Mouse (Mus musculus) ovary, postnatal 10 days (tissue): Measurements from ENCODE around the gene Mup17.
"Not testable (repeated sequence)": the region's sequence is repeated elsewhere in the genome, so short reads cannot be mapped to it uniquely, and the experiment has no call there.

Experiments used
- DNase-seq: peaks from one replicate; pipeline ENCODE4 v3.0.0; 2022; ENCODE audit warnings: low spot score

Gene Mup17

GRCm38 (mm10) chr4:61595771-61596170 lies at the start of gene Mup17:
TSS of gene Mup17 (minus strand) at chr4:61595871.
- DNase-seq = not testable (repeated sequence)

GRCm38 (mm10) chr4:61571561-61571960 lies 24.1 kb downstream of the Mup17 start:
- DNase-seq = not testable (repeated sequence)

DNA sequence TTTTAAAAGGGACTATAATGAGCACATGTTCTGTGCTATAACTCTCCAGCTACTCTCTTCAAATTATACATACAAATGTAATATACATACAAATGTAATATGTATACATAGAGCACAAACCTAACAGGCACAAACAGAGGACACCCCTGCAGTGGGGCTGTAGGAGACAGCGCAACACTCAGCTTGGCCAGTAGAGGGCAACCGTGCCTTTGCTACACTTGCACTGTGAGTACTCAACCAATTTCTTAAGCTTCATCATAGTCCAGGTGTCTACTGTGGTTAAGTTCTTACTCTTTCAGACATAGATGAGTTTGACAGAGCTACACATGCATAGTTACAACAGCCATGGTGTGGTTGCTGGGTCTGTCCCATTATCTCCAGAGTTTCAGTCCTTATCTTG lies 39.8 kb downstream of the Mup17 start:
- DNase-seq = not testable (repeated sequence)
